31 mouse cellular contexts compared by ENCODE assay signal in genomic region chr15:60826226-60826625, GRCm38 (mm10).
"Had no signal": no experiment of that assay in that cellular context is flagged by ENCODE, and none has a peak within 500 bp of the region (broad histone marks: within the 10 kb centered on the region; RNA-seq: fewer than 3 reads in every experiment).

No protein-coding gene starts in this region.

- H3K36me3 ChIP-seq: heart, embryonic 10.5 days; heart, embryonic 12.5 days; heart, embryonic 13.5 days; heart, embryonic 15.5 days; hindbrain, embryonic 12.5 days; hindbrain, embryonic 13.5 days; hindbrain, embryonic 15.5 days; intestine, embryonic 15.5 days; kidney, embryonic 15.5 days had no signal

- H3K4me1 ChIP-seq: intestine, embryonic 15.5 days had no signal

- H3K27ac ChIP-seq: heart, embryonic 10.5 days; heart, embryonic 13.5 days; heart, embryonic 15.5 days; hindbrain, embryonic 10.5 days; hindbrain, embryonic 12.5 days; hindbrain, embryonic 13.5 days; hindbrain, embryonic 14.5 days; hindbrain, embryonic 15.5 days; intestine, embryonic 15.5 days; kidney, postnatal 0 days; layer of hippocampus, adult 2 months; left cerebral cortex, adult 2 months had no signal

- H3K4me2 ChIP-seq: heart, embryonic 11.5 days; heart, embryonic 12.5 days; heart, embryonic 13.5 days; heart, embryonic 15.5 days; hindbrain, embryonic 12.5 days; hindbrain, embryonic 13.5 days; hindbrain, embryonic 14.5 days; hindbrain, embryonic 15.5 days; intestine, embryonic 15.5 days; kidney, embryonic 15.5 days had no signal

- H3K27me3 ChIP-seq: heart, embryonic 12.5 days; heart, embryonic 13.5 days; heart, embryonic 15.5 days; hindbrain, embryonic 15.5 days; intestine, embryonic 15.5 days; kidney, embryonic 15.5 days had no signal

- H3K9me3 ChIP-seq: heart, embryonic 10.5 days; heart, embryonic 12.5 days; heart, embryonic 13.5 days; heart, embryonic 15.5 days; hindbrain, embryonic 10.5 days; hindbrain, embryonic 12.5 days; hindbrain, embryonic 13.5 days; hindbrain, embryonic 15.5 days; intestine, embryonic 15.5 days; kidney, embryonic 15.5 days had no signal

- H3K9ac ChIP-seq: heart, embryonic 12.5 days; heart, embryonic 13.5 days; heart, embryonic 15.5 days; hindbrain, embryonic 12.5 days; hindbrain, embryonic 13.5 days; hindbrain, embryonic 14.5 days; hindbrain, embryonic 15.5 days; intestine, embryonic 15.5 days; kidney, embryonic 15.5 days had no signal

- DNase-seq: heart, postnatal 10 days; heart, postnatal 14 days; heart, postnatal 36 days; heart, postnatal 4 days; kidney, adult 11 months; kidney, adult 18-20 months; kidney, adult 8-10 months; kidney, postnatal 10 days; kidney, postnatal 14 days; kidney, postnatal 25 days; kidney, postnatal 4 days; layer of hippocampus, adult 9-11 months; layer of hippocampus, postnatal 36 days had no signal

- H3K4me3 ChIP-seq: heart, embryonic 10.5 days; heart, embryonic 12.5 days; heart, embryonic 13.5 days; heart, embryonic 15.5 days; hindbrain, embryonic 10.5 days; hindbrain, embryonic 12.5 days; hindbrain, embryonic 13.5 days; hindbrain, embryonic 15.5 days; intestine, embryonic 15.5 days; kidney, embryonic 15.5 days; layer of hippocampus, adult 2 months; left cerebral cortex, adult 2 months had no signal

- ATAC-seq: hindbrain, embryonic 16.5 days; inflammation-experienced regulatory T-cells, adult 6 months; intestine, embryonic 15.5 days; intestine, embryonic 16.5 days had no signal
